Mouse (Mus musculus) liver, embryonic 14.5 days (tissue): ENCODE results near the gene Cbx7. TPM values are rescaled to one million over a fixed set of nuclear protein-coding genes. Genes with fewer than 3 reads are reported as not detected.

Source experiments
- ATAC-seq: fragments of 200-750 bp; cut with Nextera tagmentation; 2 replicates; pipeline ENCODE4 v1.8.0; 2017; ENCODE audit warnings: moderate number of reproducible peaks, mild to moderate bottlenecking, moderate library complexity; ENCODE audit not compliant: insufficient read depth
- DNase-seq, 3 experiments: peaks; one replicate each; pipeline ENCODE4 v3.0.0-alpha.2; 2012 to 2013; ENCODE audit warnings: low read depth in 3 of 3, low spot score in 3 of 3
- H3K27ac ChIP-seq: fragments of 300-500 bp; sonication (generic); 2 replicates; pipeline ENCODE4 v1.5.1; 2014; ENCODE audit warnings: moderate library complexity, mild to moderate bottlenecking, control low read depth, inconsistent platforms
- H3K27me3 ChIP-seq: fragments of 300-500 bp; sonication (generic); 2 replicates; pipeline ENCODE4 v1.6.1; 2014; ENCODE audit warnings: mild to moderate bottlenecking, low read length, moderate library complexity; ENCODE audit not compliant: control insufficient read depth, insufficient read depth
- H3K36me3 ChIP-seq: fragments of 300-500 bp; sonication (generic); replicated peaks from 2 replicates; pipeline ENCODE4 v1.6.1; 2014; ENCODE audit warnings: low read depth; ENCODE audit not compliant: control insufficient read depth, insufficient read depth
- H3K4me1 ChIP-seq, 2 experiments: fragments of 200-500 bp in 1 of 2; fragments of 300-500 bp in 1 of 2; sonication (generic) in 1 of 2; replicated peaks; 2 replicates each; pipeline ENCODE4 v1.6.1; 2012 to 2014; ENCODE audit warnings: antibody characterized with exemption in 1 of 2, inconsistent platforms in 1 of 2, low read length in 1 of 2; ENCODE audit not compliant: control insufficient read depth in 2 of 2, insufficient read depth in 2 of 2
- H3K4me2 ChIP-seq: fragments of 300-500 bp; sonication (generic); 2 replicates; pipeline ENCODE4 v1.6.1; 2014; ENCODE audit warnings: low read depth, mild to moderate bottlenecking, control low read depth, moderate library complexity
- H3K4me3 ChIP-seq, 2 experiments: fragments of 200-500 bp in 1 of 2; fragments of 300-500 bp in 1 of 2; sonication (generic) in 1 of 2; 2 replicates each; pipeline ENCODE4 v1.5.1; 2012 to 2014; ENCODE audit warnings: low read depth in 2 of 2, low read length in 2 of 2, mild to moderate bottlenecking in 2 of 2, control low read depth in 1 of 2, inconsistent platforms in 1 of 2, moderate library complexity in 1 of 2; ENCODE audit not compliant: insufficient read depth in 1 of 2
- H3K9ac ChIP-seq: fragments of 300-500 bp; sonication (generic); replicated peaks from 2 replicates; pipeline ENCODE4 v1.6.1; 2014; ENCODE audit warnings: mild to moderate bottlenecking, control low read depth, moderate library complexity
- H3K9me3 ChIP-seq: fragments of 300-500 bp; sonication (generic); 2 replicates; pipeline ENCODE4 v1.6.1; 2016; ENCODE audit warnings: low read length, mixed read lengths; ENCODE audit not compliant: control insufficient read depth
- CTCF ChIP-seq: IDR thresholded peaks from 2 replicates; pipeline ENCODE4 v1.5.1; 2016; ENCODE audit warnings: antibody characterized with exemption, low read depth, control low read depth
- EP300 ChIP-seq: IDR thresholded peaks from 2 replicates; pipeline ENCODE4 v1.6.1; 2016; ENCODE audit warnings: antibody characterized with exemption, low read depth
- WGBS: fragments of 180-500 bp; shearing (Covaris S2); extraction: QIAGEN DNeasy Blood & Tissue Kit; methylation state at CpG from one replicate; pipeline ENCODE4 v1.1.7; 2014; ENCODE audit not compliant: insufficient replicate concordance; 5-methylcytosine and 5-hydroxymethylcytosine counted together
- polyA plus RNA-seq, 2 experiments: library from polyadenylated mRNA; depleted of rRNA in 1 of 2; stranded (reverse) in 1 of 2; unstranded in 1 of 2; fragments of >200 nt; fragmentation: Nextera tagmentation in 1 of 2; extraction: Ambion mirVana in 1 of 2; gene quantifications; 2 replicates each; pipeline versions ENCODE4 v1.2.1 to v1.2.3; 2012 to 2014

Cbx7 gene
- polyA plus RNA-seq, 2 experiments, result 0.62 to 2.5 TPM

DNA sequence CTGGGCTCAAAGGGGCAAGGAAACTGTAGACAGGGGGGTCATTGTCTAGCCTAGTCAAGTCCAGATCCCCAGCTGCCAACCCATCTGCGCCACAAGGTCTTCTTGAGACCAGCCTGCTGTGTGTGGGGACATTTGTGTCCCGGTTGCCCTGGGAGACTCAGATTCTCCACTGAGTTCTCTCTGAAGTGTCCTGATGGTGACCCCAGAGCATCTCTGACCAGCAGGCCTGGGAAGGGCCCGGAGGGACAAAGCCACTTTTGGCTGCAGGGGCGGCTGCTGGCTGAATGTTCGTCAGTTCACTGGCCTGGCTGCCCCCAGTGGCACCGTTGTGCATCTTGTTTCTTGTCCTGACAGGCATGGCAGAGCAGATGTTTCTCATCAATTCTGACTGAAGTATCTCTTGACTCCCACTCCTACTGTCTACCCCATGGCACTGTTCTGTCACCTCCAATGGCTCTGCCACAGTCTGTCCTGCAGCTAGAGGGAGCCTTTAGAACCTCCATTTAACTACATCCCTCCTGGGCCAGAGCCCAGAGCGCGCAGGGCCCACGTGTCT, 9.5 kb downstream of the Cbx7 start:
- Histone ChIP-seq H3K4me2 (no peak overlapping the region), H3K9ac (no peak overlapping the region), H3K4me1 (no peaks in the 10 kb centered on the region), H3K36me3 (no peaks in the 10 kb centered on the region), H3K27ac (no peak overlapping the region), H3K27me3 (no peaks in the 10 kb centered on the region), H3K4me3 (no peak overlapping the region), H3K9me3 (no peaks in the 10 kb centered on the region)
- TF ChIP-seq EP300 (no peak), CTCF (peak; percentile 27; the same call in 1 of the 2 replicates)
- no peak for DNase-seq
- 65% methylated on average over 9 of the region's 9 CpGs for WGBS
- ATAC-seq, result no peak

DNA sequence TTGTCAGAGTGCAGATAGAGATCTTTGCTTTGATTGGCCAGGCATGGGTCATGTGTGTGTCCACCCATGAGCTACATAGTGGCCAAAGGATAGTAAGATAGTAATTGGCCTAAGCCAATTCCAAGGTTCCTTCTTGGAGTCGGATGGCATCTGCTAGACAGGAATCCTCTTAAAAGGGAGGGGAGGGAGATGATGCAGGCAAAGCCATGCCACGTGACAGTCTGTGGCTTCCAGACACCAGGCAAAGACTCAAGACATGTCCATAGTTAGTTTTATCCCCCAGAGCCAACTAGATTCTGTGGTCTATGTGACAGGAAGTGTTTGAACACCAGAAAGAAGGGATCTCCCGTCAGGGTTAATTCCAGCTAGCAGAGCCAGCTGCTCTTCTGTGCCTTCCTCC, 12.5 kb downstream of the Cbx7 start:
- Histone ChIP-seq H3K27ac (no peak overlapping the region), H3K4me1 (no peaks in the 10 kb centered on the region), H3K27me3 (no peaks in the 10 kb centered on the region), H3K4me3 (no peak overlapping the region), H3K4me2 (no peak overlapping the region), H3K9me3 (no peaks in the 10 kb centered on the region), H3K36me3 (no peaks in the 10 kb centered on the region), H3K9ac (no peak overlapping the region)
- 13% methylated on average over 3 of the region's 3 CpGs for WGBS
- TF ChIP-seq EP300 (no peak), CTCF (no peak)
- ATAC-seq, result no peak
- no peak for DNase-seq

GRCm38 (mm10) chr15:79956559-79956958, 14.4 kb downstream of the Cbx7 start:
- Histone ChIP-seq H3K36me3 (no peaks in the 10 kb centered on the region), H3K4me3 (no peak overlapping the region), H3K27me3 (no peaks in the 10 kb centered on the region), H3K9me3 (no peaks in the 10 kb centered on the region), H3K9ac (no peak overlapping the region), H3K4me1 (no peaks in the 10 kb centered on the region; a peak in 1 of 4 replicates), H3K27ac (no peak overlapping the region), H3K4me2 (no peak overlapping the region)
- TF ChIP-seq EP300 (no peak), CTCF (no peak)
- no peak for ATAC-seq
- WGBS, result 42% methylated on average over 8 of the region's 8 CpGs
- DNase-seq, result no peak

DNA sequence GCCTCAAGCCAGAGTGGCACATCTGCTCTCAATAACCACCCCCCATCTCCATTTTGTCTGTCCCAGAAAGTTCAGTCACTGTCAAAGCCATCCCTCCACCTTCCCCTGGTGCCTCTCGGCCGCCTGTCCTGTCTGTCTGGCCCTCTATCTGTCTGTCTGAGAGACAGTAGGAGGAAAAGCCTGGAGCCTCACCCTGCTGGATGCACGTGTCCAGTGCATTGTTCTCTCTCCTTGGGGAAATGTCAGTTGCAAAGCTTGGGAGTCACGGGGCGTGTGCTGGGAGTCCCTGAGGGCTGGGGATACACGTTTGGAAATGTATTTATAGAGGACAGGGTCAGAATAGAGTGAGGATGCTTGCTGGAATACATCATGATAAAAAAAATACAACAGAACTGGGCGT, 17.4 kb downstream of the Cbx7 start:
- no peak overlapping the region for H3K4me2 ChIP-seq
- H3K4me1 ChIP-seq, result no peaks in the 10 kb centered on the region; a peak in 1 of 4 replicates
- H3K36me3 ChIP-seq, result no peaks in the 10 kb centered on the region
- H3K4me3 ChIP-seq, result no peak overlapping the region
- 49% methylated on average over 7 of the region's 7 CpGs for WGBS
- no peak overlapping the region for H3K9ac ChIP-seq
- no peaks in the 10 kb centered on the region; the same call in 1 of the 2 replicates for H3K27me3 ChIP-seq
- H3K9me3 ChIP-seq, result no peaks in the 10 kb centered on the region
- TF ChIP-seq CTCF (no peak), EP300 (no peak)
- DNase-seq, result no peak
- no peak for ATAC-seq
- no peak overlapping the region for H3K27ac ChIP-seq

GRCm38 (mm10) chr15:79952504-79953231, 18.3 kb downstream of the Cbx7 start:
- H3K9me3 ChIP-seq, result no peaks in the 10 kb centered on the region
- no peak overlapping the region for H3K27ac ChIP-seq

More at GRCm38 (mm10) chr15:79952504-79953231, 18.3 kb downstream of the Cbx7 start:
- Histone ChIP-seq H3K4me1 (no peaks in the 10 kb centered on the region; a peak in 1 of 4 replicates), H3K9ac (no peak overlapping the region), H3K36me3 (no peaks in the 10 kb centered on the region), H3K4me3 (no peak overlapping the region), H3K27me3 (no peaks in the 10 kb centered on the region; the same call in 1 of the 2 replicates), H3K4me2 (no peak overlapping the region)
- TF ChIP-seq EP300, result no peak
- no peak for TF ChIP-seq CTCF
- 54% methylated on average over 11 of the region's 11 CpGs for WGBS
- DNase-seq (no peak), ATAC-seq (no peak)
